Mouse (Mus musculus) layer of hippocampus, adult 2 months (tissue): ENCODE data around the gene Pml. TPM values are rescaled to one million over a fixed set of nuclear protein-coding genes. Genes with fewer than 3 reads are reported as not detected.
A peak's percentile ranks its signal among the peaks of the same experiment; 100 is the strongest.

Experiments used
- DNase-seq, 2 experiments: peaks; one replicate each; pipeline ENCODE4 v3.0.0; 2022; ENCODE audit warnings: low spot score in 2 of 2
- H3K27ac ChIP-seq: fragments of 200-600 bp; 2 replicates; pipeline ENCODE4 v1.8.1; 2022
- H3K4me3 ChIP-seq: fragments of 200-600 bp; 2 replicates; pipeline ENCODE4 v1.8.1; 2022; ENCODE audit warnings: mild to moderate bottlenecking
- CTCF ChIP-seq: fragments of 200-600 bp; conservative IDR thresholded peaks from 2 replicates; pipeline ENCODE4 v1.8.1; 2022; ENCODE audit warnings: antibody characterized with exemption, mild to moderate bottlenecking, moderate library complexity
- microRNA-seq, 2 experiments: library from miRNA; unstranded; fragments of <30 nt; microRNA quantifications; one replicate each; pipeline ENCODE4 v1.2.0; 2021
- total RNA-seq, 2 experiments: library from RNA; stranded (reverse); gene quantifications; 2 replicates each; pipeline ENCODE4 v1.2.3; 2021

Gene Pml
- total RNA-seq, 2 experiments from 2014 or later = 11.9 to 14.2 TPM

DNA sequence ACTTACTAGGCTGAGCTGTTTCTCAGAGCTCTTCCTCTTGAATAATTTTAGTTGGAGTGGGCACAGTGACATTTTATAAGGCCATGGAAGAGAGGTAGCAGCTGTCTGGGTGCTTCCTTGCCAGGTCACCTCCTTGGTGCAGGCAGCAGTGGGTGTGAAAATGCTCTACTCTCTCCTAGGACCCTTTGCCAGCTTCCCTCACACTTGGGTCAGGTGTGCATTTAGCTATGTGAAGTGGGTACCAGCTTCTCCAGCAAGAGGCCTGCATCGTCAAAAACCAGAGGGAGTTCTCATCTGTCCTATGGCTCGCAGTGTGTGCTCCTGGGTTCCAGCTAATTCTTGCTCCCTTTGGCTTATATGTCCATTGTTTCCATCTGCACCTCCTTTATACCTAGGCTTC lies 70.2 kb downstream of the Pml start:
- no peak overlapping the region for H3K4me3 ChIP-seq
- TF ChIP-seq CTCF = no peak
- no peak overlapping the region for H3K27ac ChIP-seq
- DNase-seq = no peak

DNA sequence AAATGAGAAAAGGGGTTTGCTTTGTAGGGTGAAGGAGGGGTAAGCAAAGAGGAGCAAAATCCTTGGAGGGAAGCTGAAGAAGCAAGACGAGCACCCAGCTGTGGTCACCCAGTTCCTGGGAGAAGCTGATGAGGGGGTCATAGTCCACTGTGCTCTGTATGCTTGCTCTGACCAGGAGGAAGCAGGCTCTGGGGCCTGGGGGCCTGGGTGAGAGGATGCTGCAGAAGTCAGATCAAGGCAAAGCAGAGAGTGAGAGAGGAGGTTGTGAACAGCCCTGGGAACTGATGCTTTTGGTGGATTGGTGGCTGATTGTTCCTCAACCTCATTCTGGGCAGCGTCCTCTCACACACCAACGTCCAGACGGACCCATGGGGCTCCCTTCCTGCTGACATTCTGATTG lies 72.4 kb downstream of the Pml start:
- H3K4me3 ChIP-seq = no peak overlapping the region
- peak overlapping the region; percentile 97 for H3K27ac ChIP-seq
- no peak for DNase-seq
- TF ChIP-seq CTCF = no peak

DNA sequence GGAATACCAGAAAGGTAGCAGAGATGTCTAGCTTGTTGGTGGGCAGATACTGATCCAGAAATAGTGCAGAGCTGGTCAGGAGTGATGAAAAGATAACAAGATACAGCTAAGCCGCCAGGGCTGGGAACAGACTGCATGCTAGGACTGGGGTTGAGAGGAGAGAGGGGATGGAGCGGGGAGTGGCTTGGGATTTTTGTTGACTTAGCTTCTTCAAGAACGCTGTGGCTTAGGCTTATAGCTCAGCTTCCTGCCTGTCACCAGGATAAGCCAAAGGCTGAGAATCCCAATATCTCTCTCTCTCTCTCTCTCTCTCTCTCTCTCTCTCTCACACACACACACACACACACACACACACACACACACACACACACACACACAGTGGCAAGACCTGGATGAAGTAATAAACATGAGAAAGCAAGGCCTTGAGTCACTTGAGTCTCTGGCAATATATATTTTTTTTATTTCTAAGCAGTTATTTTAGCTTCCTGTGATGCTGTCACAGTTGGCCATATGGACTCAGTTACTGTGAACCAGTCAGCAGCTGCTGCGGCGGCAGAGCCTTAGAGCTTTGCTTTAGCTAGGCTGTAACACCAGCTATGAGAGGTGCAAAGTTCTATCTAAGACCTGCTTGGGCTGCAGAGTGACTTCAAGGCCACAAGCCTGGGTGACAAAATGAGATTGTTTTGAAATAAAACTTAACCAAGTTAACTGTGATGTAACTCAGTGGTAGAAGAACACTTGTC lies 73.7 kb downstream of the Pml start:
- peak; percentile 59 to 79 for DNase-seq

DNA sequence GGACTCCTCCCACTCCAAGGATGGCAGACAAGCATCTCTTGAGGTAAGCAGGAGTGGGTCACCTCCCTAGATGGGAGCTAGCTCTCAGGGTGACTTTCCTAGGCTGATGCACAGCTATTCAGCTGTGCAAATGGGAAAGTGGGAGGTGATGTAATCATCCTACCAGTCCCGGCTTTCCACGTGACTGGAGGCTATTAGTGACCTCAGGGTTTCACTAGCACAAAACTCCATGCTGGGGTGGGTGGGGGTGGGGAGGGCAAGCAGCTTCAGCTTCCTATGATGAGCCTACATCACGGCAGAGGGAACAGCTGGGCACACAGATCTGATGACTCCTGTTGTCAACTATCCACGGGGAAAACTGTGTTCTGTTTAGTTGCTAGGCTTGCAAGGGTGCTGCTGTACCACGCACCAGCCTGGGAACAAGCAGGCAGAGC lies 74.8 kb downstream of the Pml start:
- TF ChIP-seq CTCF = no peak
- DNase-seq = peak in 1 of 2 experiments; percentile 59
- no peak overlapping the region for H3K4me3 ChIP-seq
- H3K27ac ChIP-seq = peak overlapping the region; percentile 97

More for the DNA sequence above, 73.7 kb downstream of the Pml start:
- TF ChIP-seq CTCF = no peak
- Histone ChIP-seq H3K4me3 (no peak overlapping the region), H3K27ac (peak overlapping the region; percentile 97)

DNA sequence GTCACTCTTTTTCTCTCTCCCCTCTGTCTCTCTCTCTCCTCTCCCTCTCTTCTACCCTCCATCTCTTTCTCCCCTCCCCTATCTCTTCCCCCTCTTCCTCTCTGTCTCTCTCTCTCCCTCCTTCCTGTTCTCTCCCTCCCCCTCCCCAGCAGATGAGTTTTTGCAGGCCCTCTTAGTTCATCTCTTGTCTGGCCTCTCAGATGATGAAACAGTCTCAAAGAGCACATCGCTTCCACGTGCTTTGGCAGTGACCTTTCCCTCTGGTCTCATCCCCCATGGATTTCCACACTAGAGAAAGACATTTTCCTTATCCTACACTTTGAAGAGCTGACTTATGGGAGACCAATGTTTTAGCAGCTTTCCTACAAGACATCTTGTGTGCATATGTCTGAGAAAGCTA lies 76.7 kb downstream of the Pml start:
- Histone ChIP-seq H3K4me3 (no peak overlapping the region), H3K27ac (peak overlapping the region; percentile 97; the same call in 1 of the 2 replicates)
- TF ChIP-seq CTCF = no peak
- no peak for DNase-seq

DNA sequence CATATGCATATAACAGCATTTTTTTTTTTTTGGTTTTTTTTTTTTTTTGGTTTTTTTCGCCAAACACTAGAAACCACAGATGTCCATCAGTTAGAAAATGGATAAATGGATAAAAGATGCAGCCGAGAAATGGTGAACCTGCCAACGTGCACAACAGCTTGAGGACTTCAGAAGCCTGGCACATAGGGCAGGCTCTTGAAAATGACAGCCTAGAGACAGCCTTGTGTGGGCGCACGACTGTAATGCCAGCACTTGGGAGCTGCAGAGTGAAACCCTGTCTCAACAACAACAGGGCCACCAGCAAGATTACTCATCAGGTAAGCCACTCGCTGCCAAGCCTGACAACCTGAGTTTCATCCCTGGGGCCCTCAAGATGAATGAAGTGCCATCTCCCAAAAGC lies 80.2 kb downstream of the Pml start:
- no peak for TF ChIP-seq CTCF
- DNase-seq = no peak
- Histone ChIP-seq H3K27ac (peak overlapping the region; percentile 46), H3K4me3 (no peak overlapping the region)

DNA sequence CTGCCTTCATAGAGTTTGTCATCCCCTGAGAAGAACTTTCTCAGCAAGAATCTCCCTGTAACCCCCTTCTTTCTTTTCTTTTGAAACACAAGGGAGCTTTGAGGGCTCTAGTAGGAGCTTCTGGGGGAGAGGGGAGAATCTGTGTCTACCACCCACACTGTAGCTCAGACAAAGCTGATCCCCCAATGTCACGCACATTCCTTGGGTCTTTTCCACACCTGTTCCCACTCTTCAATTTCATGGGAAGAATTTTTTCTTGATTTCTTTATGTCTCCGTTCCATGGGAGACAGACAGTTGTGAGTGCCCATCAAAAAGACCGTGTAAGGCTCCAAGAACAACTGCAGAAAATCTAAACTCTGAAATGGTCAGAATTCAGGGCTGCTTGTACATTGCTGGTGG lies 80.7 kb downstream of the Pml start:
- no peak overlapping the region for H3K4me3 ChIP-seq
- peak overlapping the region; percentile 46 for H3K27ac ChIP-seq
- DNase-seq = no peak
- TF ChIP-seq CTCF = no peak

Small RNA genes within 50 kb of the gene (microRNA-seq; reads per million reads assigned to microRNA genes)
- 0 reads per million in 2 experiments for gene Mir6385

Other genes starting within 250 kb of the Pml start
- gene Cyp11a1, start 243.4 kb downstream of the Pml start, total RNA-seq = 1 to 10 TPM in 1 of 2 experiments, under 1 TPM in 1; 0.79 to 1.7 TPM
- 10 to 100 TPM; 17.1 to 17.7 TPM for gene Stra6, start 186.0 kb downstream of the Pml start, total RNA-seq
- gene Ccdc33, start 131.0 kb downstream of the Pml start, total RNA-seq = under 1 TPM; 0.29 to 0.49 TPM
- 10 to 100 TPM; 12.8 to 14.2 TPM for gene Islr, start 45.5 kb downstream of the Pml start, total RNA-seq
- gene Islr2, start 45.5 kb downstream of the Pml start, total RNA-seq = 100 to 1,000 TPM; 134 to 136 TPM
- 10 to 100 TPM; 78.6 to 78.7 TPM for gene Stoml1, start 3.4 kb upstream of the Pml start, total RNA-seq
- 1 to 10 TPM; 3.2 to 3.3 TPM for gene Loxl1, start 63.4 kb upstream of the Pml start, total RNA-seq
- not detected for gene Tbc1d21, start 120.7 kb upstream of the Pml start, total RNA-seq
- 100 to 1,000 TPM; 236 to 254 TPM for gene Insyn1, start 238.8 kb upstream of the Pml start, total RNA-seq